Mouse (Mus musculus): Measurements from ENCODE around the gene Mme. TPM values are rescaled to one million over a fixed set of nuclear protein-coding genes. Genes with fewer than 3 reads are reported as not detected.
A peak's percentile ranks its signal among the peaks of the same experiment; 100 is the strongest.

Gene Mme
- 10 to 100 TPM; 21.7 to 41.1 TPM for total RNA-seq (2021)
- long read RNA-seq, experiment 1, partial matches to known transcripts: 0 of 8 reads
- long read RNA-seq, experiment 1, other reads (novel, unspliced or antisense): 5 of 8 reads
- long read RNA-seq, experiment 2, partial matches to known transcripts: 2 of 4 reads
- long read RNA-seq, experiment 2, other reads (novel, unspliced or antisense): 1 of 4 reads

DNA sequence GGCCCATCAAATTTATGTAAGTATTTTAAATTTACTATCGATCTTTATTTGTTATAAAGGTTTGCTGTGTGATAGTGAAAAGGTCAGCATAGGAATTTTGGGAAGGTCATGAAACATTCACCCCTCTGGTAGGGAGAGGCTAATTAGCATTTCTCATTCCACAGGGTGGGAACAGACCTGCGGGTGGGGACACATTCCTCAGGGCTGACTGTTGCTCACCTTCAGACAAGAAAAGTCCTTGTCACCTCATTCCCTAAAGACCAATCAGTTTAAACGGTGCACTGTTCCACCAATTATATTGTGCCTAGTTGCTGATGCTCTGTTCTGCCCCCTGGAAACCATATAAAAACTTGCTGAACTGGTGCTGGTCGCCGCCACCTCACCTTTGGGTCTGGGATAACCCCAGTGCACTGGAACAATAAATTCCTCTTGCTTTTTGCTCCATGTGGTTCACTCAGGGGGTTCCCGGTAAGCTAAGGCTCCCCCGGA, at the start of gene Mme:
Gene Mme, plus strand, starts transcription at position 439 of the 489 bp plus-strand sequence.
- no peak for DNase-seq

DNA sequence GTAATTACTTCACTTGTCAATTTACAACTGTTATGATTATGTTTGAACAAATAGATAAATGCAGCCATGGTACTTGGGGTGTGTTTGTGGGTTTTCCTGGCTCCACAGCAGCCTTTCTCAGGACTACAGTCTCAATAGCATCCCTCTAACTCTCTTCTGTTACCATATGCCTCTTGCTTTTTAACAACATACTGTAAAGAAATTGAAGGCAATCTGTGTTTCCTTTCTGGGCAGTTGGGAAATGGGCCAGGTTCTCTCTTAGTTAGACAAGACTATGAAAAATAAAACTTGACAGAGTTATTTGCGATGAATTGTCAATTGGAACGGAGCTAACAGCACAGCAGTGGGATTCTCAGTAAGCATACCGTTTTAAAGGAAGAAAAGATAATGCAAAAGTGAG, 44.8 kb upstream of the Mme start:
- DNase-seq: no peak

DNA sequence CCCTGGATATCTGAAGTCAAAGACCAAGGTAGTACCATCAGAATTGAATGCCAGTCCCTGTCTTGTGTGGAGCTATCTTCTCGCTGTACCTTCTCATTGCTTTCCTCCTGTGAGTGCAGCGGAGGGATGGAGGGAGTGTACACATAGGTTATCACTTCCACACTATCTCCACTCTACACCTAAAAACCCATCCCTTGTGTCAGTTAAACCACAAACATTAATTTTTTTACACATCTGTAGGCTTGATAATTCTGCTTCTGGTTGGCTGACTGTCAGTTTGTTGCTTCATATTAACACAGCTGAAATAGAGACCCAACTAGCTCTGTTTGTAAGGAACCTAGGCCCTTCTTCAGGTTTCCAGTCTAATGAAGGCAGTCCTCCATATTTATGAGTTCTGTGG, 43.3 kb upstream of the Mme start:
- DNase-seq: no peak

DNA sequence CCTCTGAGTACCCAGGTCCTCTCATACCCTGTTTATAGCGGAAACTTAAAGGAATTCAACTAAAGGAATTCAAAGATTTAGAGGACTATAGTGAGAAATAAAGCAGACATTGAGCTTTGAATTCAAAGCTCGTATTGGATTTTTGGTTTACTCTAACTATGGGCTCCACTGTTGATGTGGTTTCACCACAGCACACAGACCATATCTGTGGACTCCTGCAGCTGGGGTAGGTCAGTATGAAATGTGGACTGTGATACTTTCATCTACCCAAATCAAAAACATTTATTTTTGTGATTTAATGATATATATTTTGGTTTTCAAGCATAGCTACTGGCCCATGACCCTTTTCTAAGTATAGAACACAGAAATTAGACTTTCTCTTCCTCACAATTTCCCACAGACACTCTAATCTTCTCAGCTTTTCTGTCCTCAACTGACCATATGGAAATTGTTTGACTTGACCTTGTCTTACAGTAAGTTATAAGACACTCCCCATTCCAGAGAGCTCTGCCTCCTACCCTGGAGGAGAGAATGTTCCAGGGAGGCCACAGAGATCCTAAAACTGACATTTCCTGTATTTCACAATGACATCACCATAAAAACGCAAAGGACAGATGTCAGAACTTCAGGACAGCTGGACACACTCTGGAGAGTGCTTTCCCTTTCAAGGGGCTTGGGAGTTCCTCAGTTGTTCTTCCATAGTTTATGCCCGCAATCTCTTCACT, 19.3 kb upstream of the Mme start:
- DNase-seq: no peak

DNA sequence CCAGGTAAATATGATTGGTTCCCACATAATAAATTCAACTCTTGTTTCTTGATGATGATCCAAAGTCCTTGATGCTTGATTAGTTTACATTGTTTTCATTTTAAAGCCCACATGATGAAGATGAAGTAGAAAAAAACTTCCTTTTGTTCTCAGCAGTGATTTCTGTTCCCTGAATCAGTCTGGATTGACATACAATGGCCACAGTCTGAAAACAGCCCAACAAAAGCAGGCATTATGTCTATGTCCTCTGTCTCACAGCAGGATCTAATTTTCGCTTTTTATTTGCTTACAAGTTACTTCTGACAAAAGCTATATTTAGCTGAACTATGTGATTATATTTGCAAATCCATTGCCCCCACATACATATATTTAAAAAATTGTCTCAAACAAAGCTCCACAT, 17.7 kb upstream of the Mme start:
- DNase-seq: no peak

DNA sequence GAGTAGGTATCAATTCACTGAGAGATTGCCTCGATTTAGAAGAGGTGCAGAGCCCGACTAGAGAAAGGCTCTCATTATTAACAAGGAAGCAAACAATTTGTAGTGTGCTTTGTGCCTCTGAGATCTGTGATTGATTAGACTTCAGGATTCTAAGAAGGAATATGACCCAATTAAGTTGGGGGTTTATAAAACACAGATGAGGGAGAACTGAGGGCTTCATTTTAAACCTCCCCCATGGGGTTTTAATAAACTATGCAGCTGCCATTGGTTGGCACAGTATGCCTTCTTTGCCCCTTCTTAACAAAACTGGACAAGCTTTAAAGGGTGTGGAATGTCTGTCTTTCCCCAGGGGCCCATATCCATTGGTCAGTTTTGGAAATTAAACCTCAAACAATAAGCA, 5.4 kb upstream of the Mme start:
- DNase-seq: no peak

DNA sequence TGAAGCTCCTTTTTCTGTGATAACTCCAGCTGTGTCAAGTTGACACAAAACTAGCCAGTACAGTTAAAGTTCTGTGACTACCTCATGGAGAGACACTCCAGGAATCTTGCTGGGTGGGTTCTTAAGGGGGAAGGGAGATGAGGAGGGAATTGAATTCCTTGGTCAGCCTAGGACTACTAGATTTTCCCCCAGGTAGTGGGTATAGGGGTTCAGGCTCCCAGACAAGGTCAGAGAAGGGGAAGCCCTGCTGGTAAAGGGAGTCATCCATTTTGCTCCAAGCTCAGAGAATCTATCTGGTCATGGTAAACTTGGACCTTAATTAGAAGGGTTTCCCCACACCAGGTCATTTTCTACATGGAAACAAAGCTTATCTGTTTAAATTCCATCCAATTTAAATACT, 2.4 kb downstream of the Mme start:
- no peak for DNase-seq

DNA sequence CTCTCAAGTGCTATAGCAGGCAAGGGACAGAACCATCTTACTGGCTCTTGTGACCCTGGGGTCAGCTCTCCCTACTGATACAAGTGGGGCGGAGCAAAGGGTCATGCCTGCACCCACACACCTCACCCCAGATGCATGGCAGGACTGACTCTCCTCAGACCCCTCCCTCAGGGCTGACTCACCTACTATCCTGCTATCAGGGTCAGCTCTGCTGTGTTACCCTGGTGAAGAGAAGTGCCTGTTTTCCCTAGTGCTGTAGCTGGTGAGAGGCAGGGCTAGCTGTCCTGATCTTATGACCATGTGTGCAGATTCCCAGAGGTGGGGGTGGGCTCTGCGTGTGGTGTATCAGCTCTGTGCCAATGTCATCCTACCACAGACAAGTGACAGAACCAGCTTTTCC, 30.8 kb downstream of the Mme start:
- DNase-seq: no peak

DNA sequence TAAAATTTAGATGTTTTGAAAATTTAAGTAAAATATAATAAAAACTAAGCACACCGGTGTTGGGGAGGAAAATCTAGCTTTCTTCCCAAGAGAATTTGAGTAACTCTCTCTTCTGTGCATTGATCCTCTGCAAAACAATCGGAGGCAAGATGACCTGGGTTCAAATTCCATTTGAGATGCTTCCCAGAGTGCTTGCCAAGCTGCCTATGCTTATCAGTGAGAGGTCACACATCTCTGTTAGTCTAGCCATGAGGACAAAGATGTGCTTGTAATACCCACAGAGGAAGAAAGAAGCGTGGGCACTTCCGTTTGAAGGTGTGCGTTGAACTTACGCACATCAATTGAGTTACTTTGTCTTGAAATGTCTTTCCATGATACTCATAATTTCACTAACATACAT, 53.0 kb downstream of the Mme start:
- no peak for DNase-seq

DNA sequence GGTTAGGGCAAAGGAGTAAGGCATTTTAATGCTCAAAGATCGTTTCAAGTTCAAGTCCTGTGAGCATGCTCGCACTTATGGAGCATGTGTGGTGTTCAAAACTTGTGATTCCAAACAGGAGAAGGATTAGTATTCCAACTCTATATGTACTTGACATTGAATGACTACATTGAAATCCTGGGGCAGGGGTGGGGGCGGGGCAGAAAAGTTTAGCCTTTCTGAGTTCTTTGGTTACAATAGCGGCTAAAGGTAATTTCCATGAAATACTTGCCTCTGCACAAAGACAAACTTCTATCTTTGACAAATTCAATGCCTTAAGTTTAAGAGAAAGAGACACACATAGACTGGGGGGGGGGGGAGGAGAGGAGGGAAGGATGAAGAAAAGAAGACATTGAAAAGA, 53.5 kb downstream of the Mme start:
- no peak for DNase-seq

DNA sequence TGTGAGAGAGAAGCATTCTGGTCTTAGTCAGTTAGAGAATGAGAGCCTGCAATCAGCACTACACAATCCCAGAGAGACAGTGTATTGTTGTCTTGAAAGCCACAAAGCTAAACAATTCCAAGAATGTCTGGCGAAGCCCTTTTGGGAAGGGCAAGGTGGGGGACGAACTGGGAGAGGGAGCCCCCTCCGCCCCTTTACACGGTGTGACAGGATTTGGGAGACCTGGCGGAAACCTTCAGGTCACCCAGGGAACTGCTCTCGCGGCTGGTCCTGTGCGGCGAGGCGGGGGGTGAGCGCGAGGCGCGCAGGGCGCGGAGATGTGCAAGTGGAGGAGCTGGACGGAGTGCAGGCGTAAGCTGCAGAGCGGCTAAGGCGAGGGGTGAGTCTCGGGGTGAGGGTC, 53.9 kb downstream of the Mme start:
- peak; percentile 26 to 42 for DNase-seq

DNA sequence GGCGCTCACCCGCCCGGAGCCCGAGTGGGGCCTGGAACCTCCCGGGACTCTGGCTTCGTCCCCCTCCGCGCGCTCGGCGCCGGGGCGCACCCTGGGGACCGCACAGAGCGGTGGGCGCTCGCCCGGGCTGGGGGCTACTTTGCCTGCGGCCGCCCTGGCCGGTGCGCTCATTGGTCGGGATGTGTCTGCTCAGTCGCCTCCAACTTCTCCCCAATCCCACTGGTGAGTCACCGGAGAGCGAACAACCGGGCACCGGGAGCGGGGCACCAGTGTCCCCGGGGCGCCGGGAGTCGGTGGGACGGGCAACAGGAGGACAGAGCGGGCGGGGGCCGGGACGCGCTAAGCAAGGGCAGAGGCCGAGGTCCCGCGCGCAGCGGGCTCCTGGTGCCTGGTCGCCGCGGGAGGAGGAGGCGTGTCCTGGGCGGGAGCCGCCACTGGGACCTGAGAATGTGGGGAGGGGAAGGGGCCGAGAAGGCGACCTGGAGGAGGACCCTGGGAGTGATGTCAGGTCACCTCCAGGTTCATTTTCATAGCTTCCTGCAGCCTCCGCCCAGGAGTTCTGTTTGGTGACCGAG, 54.4 kb downstream of the Mme start:
- peak; percentile 71 for DNase-seq

DNA sequence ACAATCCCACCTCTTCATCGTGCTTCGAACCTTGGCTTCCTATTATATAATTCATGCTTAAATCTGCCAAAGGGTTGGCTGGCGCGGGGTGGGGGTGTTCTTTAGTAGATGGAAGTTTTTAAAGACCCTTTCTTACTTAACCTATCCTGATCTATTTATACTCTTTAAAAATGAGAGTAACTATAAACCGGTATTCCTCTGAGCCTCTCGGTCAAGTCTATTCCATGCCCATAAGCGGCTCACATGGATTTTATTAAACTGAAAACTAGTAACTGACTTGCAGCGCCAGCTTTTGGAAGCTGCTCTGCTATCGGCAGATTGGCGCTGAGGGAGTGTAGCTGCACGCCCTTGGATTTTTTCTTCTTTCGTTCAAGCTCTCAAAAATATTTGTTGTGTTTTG, 55.1 kb downstream of the Mme start:
- peak in 1 of 2 experiments; percentile 9 for DNase-seq

DNA sequence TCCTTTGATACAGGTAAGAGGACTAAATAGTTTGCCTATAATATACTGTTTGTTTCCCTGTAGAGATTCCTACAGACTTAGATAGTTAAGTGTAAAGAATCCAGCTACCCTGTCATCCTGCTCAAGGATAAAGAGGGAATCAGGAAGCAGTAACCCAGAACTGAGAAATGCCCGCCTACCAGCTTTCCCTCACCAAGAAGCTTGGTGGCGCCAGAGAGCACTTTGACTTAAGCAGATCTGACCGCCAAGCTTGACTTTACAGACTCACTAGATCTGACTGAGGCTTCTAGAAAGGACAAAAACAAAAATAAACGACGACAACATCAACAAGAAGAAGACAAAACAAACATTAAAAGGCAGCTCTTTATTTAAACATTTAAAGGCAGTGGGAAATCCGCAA, 56.5 kb downstream of the Mme start:
- DNase-seq: peak; percentile 76 to 78

DNA sequence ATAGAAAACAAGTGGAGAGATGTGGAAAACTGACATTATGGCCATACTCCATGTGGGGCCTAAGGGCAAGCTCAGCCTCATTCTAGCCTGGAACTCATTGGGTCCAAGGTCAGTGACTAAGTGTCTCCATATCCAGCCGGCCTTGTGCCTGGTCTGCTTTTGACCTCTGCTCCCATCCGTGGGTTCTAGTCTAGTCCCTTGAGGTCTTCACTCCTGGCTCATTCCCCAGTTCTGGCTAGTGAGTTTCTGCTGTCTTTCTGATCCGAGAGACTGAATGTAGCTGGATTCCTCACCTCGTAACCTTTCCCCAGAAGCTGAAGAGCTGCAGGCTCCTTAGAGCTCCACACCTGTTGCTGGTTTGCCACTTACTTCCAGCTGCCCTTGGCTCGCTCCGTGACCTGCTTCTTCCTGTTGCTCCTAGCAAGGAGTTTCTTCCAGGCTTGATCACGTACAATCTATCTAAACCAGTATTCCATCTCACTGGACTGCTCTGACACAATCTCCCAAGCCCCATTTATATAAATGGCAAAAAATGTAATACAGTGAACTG, 73.9 kb downstream of the Mme start:
- DNase-seq: peak; percentile 9 to 39

DNA sequence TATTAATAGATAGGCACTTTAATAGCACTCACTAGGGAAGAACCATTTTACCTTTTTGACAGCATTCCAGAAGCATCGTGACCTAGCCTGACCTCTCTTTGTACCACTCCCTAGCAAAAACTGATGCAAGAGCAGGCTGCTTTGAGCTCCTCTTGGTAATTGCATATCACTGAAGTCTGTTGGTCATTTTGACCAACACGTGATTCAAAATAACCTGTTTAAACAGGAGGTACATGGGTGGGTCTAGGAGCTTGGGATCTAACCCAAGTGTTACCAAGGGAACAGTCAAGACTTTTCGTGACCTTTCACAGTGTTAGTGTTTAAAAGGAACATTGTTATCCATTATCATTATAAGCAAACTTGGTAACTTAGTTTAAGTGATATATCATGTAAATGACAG, 76.2 kb downstream of the Mme start:
- DNase-seq: no peak

DNA sequence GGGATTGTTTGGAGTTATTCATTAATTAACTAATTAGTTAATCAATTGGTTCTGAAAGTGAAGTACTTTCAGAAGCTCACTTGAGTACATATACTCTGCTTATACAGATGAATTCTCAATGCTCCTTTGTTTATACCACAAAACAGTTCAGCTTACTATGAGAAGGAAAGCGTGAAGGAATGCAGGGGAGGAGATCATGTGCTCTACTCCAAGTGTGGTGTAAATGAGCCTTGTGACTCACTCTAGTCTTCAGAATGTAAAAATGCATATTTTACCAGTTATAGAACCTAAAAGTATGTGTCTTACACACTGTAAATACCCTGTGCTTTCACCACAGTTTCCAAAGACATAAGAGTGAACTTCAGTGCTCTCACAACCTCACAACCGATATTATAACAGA, 84.3 kb downstream of the Mme start:
- no peak for DNase-seq

DNA sequence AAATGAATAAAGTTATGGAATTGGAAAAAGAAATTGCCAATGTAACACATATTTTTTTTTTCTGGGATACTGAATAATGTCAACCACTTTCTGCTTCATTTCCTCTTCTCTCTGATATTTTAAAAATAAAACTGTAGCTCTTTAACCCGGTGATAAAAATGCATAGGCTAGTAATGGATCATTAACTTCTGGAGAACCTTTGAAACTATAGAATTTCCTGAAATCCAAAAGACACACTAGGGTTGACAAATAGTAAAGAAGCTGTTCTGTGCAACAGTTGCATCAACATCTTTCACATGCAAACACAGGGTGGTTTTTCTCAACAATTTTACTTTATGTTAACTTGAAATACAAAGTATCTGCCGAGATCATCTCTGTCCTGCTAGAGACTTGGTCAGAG, 98.8 kb downstream of the Mme start:
- DNase-seq: no peak

DNA sequence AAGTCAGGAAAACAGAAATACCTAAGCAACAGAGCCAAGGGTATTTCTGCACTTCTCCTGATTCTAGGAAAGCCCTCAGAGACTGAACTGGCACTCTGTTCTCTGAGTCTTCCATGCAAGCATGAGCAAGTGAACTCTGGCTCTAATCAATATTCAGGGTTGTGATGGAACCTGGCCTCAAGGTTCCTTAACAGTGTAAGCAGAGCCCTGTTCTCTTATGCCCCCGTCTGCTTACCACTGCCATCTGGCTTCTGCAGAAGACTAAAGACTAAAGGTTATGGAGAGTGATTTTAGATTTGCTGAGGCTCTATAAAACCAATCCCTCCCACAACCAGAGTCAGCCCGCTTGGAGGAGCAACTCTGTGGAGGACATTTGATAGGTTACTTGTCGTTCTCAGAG, 99.2 kb downstream of the Mme start:
- DNase-seq: no peak

DNA sequence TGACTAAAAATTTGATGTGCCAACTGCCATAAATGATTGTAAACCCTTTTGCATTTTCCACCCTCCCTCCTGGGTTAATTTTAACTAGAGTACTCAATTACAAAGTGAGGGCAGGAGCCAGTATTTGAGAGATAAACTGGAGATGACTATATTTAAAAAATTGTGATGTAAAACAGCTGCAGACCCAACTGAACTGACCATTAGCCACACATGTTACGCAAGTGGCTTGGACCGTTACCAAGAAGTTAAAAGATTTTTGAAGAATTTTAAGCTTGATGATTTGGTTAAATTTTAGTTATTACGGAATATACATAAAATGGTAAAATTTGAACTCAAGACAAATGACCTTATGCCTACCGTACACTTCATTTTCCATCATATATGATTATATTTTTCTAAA, 100.1 kb downstream of the Mme start:
- no peak for DNase-seq

DNA sequence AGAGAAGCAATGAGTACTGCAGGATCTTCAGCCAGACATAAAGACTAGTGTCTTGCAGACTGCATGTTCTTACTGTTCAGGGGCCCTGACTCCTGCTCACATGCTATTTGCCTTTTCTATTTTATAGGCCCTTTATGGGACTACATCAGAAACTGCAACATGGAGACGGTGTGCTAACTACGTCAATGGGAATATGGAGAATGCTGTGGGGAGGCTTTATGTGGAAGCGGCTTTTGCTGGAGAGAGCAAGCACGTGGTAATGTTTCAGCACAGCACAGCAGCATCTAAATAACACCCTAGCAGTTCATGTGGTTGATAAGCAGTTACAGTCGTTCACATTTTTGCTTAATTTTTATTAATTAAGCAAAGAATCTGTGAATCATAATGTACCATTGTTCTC, 103.7 kb downstream of the Mme start:
- DNase-seq: no peak

DNA sequence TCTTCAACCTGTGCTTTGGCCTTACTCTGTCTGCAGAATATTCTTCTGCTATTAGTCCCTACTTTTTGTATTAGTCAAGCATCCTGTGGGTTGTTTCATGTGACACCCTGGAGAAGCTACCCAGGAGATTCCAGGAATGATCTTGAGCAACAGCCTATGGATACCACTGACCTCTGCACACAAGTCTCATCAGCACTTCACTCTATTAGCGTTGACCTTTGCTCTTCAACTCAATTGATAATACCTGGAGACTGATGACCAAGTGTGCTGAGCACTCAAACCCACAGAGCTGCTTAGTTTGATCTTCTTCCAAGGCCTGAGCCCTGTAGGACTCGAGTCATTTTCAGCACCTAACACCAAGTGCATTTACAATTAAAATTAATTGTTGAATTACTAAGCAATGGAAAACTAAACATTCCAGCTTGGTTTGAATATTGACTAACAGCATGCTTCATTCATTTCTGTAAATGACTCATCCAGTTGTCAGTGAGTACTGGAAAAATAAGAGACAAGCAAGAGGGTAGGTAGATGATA, 107.6 kb downstream of the Mme start:
- DNase-seq: no peak

DNA sequence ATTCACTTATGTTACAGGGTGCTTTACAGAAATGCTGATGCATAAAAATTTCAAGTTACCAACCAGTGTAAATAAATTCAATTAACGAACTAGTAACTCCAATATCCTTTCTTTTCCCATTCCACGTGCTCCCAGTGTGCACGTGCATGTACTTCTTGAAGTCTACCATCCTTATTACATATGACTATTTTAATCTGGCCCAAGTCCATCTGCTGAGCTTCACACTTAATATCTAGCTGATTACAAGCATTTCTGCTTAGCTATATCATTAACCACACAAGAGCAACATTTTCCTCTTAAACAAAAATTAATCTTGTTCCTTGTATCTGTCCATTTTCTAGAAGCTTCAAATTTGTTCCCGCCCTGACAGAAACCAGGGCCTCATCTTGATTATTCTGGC, 108.9 kb downstream of the Mme start:
- no peak for DNase-seq

All from adrenal gland, postnatal 36 days (tissue).